Mouse (Mus musculus) neural tube, embryonic 14.5 days (tissue): ENCODE results near the gene Coq6. TPM values are rescaled to one million over a fixed set of nuclear protein-coding genes. Genes with fewer than 3 reads are reported as not detected.

Experiments used
- ATAC-seq: fragments of 200-750 bp; cut with Nextera tagmentation; 2 replicates; pipeline ENCODE4 v1.8.0; 2017; ENCODE audit warnings: low read depth, mild to moderate bottlenecking, moderate TSS enrichment, moderate library complexity
- H3K27ac ChIP-seq: fragments of 300-500 bp; sonication (generic); 2 replicates; pipeline ENCODE4 v1.5.1; 2014; ENCODE audit warnings: low read depth, mild to moderate bottlenecking, control low read depth, low read length, moderate library complexity, mixed read lengths
- H3K27me3 ChIP-seq: fragments of 300-500 bp; sonication (generic); 2 replicates; pipeline ENCODE4 v1.6.1; 2014; ENCODE audit warnings: low read length; ENCODE audit not compliant: control insufficient read depth, insufficient read depth
- H3K36me3 ChIP-seq: fragments of 300-500 bp; sonication (generic); 2 replicates; pipeline ENCODE4 v1.6.1; 2014; ENCODE audit warnings: low read length, mixed read lengths; ENCODE audit not compliant: control insufficient read depth, insufficient read depth
- H3K4me1 ChIP-seq: fragments of 300-500 bp; sonication (generic); 2 replicates; pipeline ENCODE4 v1.6.1; 2014; ENCODE audit warnings: low read length; ENCODE audit not compliant: control insufficient read depth, insufficient read depth
- H3K4me2 ChIP-seq: fragments of 300-500 bp; sonication (generic); 2 replicates; pipeline ENCODE4 v1.6.1; 2014; ENCODE audit warnings: mild to moderate bottlenecking, low read depth, low read length, control low read depth
- H3K4me3 ChIP-seq: fragments of 300-500 bp; sonication (generic); 2 replicates; pipeline ENCODE4 v1.5.1; 2014; ENCODE audit warnings: low read depth, low read length, control low read depth, mixed read lengths
- H3K9ac ChIP-seq: fragments of 300-500 bp; sonication (generic); replicated peaks from 2 replicates; pipeline ENCODE4 v1.6.1; 2014; ENCODE audit warnings: low read depth, mild to moderate bottlenecking, control low read depth, low read length, mixed read lengths
- H3K9me3 ChIP-seq: fragments of 300-500 bp; sonication (generic); 2 replicates; pipeline ENCODE4 v1.6.1; 2016; ENCODE audit warnings: low read length; ENCODE audit not compliant: control insufficient read depth
- WGBS: fragments of 180-500 bp; shearing (Covaris S2); extraction: QIAGEN DNeasy Blood & Tissue Kit; methylation state at CpG from one replicate; pipeline ENCODE4 v1.1.7; 2014; 5-methylcytosine and 5-hydroxymethylcytosine counted together
- polyA plus RNA-seq: library from polyadenylated mRNA; unstranded; fragments of >200 nt; fragmentation: Nextera tagmentation; extraction: Ambion mirVana; gene quantifications from 2 replicates; pipeline ENCODE4 v1.2.1, GENCODE M21; 2014

The Coq6 gene
- polyA plus RNA-seq, 1 experiment from 2014 or later, result 48.4 TPM

DNA sequence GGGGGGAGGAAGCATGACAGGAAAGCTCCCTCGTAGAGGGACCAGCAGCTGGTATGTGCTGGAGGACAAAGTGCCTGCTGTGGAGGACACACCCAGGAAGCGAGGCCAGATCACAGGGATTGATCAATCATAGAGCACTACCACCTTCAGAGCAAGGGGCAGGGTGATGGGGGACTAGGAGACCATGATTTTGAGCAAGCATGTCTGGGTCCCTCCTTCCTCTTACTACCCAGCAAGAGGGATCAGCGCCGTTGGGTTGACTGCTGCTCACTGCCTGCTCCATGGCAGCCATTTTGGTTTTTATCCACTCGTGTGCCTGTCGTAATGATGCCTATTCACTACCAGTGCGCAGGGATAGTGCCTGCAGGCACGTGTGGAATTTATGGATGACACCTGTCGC is 2.8 kb downstream of the Coq6 start:
- Histone ChIP-seq H3K4me2 (no peak overlapping the region), H3K9me3 (no peaks in the 10 kb centered on the region), H3K27ac (no peak overlapping the region), H3K4me1 (peaks cover 12% of the 10 kb centered on the region; the same call in 1 of the 2 replicates), H3K4me3 (no peak overlapping the region), H3K27me3 (no peaks in the 10 kb centered on the region; the same call in 1 of the 2 replicates), H3K36me3 (peaks cover 16% of the 10 kb centered on the region), H3K9ac (no peak overlapping the region)
- 77% methylated on average over 9 of the region's 9 CpGs for WGBS
- ATAC-seq, result no peak

DNA sequence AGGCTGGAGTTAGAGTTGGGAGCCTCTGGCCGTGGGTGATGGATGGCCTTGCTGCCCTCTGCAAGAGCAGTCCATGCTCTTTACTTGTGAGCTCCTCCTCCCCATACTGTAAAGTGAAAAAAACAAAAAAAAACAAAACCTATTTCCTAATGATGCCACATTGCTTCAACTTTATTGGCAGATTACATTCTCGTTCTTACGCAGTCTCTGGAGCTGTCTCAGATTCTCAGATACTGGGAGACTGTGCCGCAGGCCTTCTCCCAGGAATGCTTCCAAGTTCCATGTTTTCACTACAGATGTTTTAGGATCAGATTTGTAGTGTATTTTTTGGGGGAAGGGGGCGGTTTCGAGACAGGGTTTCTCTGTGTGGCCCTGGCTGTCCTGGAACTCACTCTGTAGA is 3.7 kb downstream of the Coq6 start:
- H3K9me3 ChIP-seq, result no peaks in the 10 kb centered on the region
- H3K36me3 ChIP-seq, result peaks cover 19% of the 10 kb centered on the region
- H3K27me3 ChIP-seq, result no peaks in the 10 kb centered on the region; the same call in 1 of the 2 replicates
- WGBS, result 95% methylated on average over 6 of the region's 6 CpGs
- no peak overlapping the region for H3K27ac ChIP-seq
- no peak for ATAC-seq
- no peak overlapping the region for H3K4me2 ChIP-seq
- H3K9ac ChIP-seq, result no peak overlapping the region
- H3K4me1 ChIP-seq, result peaks cover 12% of the 10 kb centered on the region; the same call in 1 of the 2 replicates
- no peak overlapping the region for H3K4me3 ChIP-seq

DNA sequence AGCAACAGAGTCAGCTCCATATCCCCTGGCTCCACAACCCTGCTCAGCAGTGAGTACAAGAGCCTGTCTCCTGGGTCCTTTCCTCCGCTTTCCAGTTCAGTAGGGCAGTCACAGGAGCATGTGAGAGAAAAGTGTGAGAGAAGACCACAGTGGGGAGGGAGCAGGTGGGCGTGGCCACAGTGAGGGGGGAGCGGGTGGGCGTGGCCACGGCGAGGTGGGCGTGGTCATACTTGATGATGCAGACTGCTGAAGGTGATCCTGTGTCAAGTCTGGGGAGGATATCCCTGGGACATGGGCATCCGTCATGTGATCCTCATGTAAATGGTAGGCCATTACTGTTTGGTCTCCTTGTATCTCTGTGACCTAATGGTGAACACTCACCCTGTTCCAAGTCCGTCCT is 5.5 kb downstream of the Coq6 start:
- Histone ChIP-seq H3K9me3 (no peaks in the 10 kb centered on the region), H3K27me3 (no peaks in the 10 kb centered on the region; the same call in 1 of the 2 replicates), H3K27ac (no peak overlapping the region), H3K9ac (no peak overlapping the region), H3K4me2 (no peak overlapping the region), H3K4me3 (no peak overlapping the region), H3K4me1 (peaks cover 9% of the 10 kb centered on the region; the same call in 1 of the 2 replicates), H3K36me3 (peaks cover 37% of the 10 kb centered on the region)
- WGBS, result 71% methylated on average over 9 of the region's 9 CpGs
- ATAC-seq, result no peak

DNA sequence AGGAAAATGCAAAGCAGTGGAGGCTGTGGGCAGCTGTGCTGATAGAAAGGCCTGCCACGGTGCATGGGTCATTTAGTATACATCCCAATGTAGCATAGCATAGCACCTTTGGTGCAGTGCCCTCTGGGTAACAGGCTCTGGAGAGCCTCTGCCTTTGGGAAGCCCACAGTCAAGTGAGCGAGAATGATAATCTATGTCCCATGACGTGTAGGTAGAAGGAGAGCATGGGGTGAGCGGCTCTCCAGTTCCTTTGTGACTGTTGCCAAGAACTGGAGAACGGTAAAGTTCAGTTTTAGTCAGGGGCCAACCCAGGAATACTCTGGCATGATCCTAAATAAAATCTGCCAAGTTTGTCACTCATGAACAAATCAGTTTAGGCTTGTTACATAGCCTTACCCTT is 10.2 kb downstream of the Coq6 start:
- no peak overlapping the region for H3K27ac ChIP-seq
- no peak for ATAC-seq
- no peaks in the 10 kb centered on the region for H3K27me3 ChIP-seq
- H3K9me3 ChIP-seq, result no peaks in the 10 kb centered on the region
- H3K36me3 ChIP-seq, result peaks cover 44% of the 10 kb centered on the region
- WGBS, result 95% methylated on average over 5 of the region's 5 CpGs
- H3K4me3 ChIP-seq, result no peak overlapping the region
- peaks cover 11% of the 10 kb centered on the region; the same call in 1 of the 2 replicates for H3K4me1 ChIP-seq
- H3K4me2 ChIP-seq, result no peak overlapping the region
- H3K9ac ChIP-seq, result no peak overlapping the region

DNA sequence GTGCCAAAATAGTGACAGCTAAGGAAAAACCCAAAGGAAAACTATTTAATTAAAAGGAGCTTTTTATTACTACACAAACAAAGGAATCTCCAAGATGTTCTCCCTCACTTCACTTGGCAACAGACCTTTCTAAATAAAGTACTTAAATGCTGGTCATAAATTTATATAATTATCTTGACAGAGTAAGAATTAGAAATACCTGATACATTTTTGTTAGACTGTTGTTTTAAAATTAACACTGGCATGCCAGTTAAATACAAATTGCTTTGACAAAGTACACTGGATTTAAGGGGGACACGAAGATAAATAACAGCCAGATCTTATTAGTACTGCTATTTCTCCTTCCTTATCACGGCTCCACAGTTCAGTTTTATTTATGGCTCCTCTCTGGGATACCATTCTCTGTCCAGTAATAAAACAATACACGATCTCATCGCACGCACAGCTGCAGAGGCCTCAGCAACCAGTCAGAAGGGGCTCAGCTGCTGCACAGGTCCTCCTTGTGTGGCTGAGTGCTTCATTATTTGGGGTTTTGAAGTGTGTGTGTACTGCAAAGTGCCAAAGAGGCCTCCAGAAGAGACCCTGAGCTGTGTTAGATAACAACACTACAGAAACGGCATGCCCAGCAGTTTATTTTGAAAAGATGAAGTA is 12.5 kb downstream of the Coq6 start:
- H3K9ac ChIP-seq, result no peak overlapping the region
- peak overlapping the region; percentile 13; the same call in 1 of the 2 replicates for H3K27ac ChIP-seq
- H3K36me3 ChIP-seq, result peaks cover 32% of the 10 kb centered on the region
- H3K4me3 ChIP-seq, result no peak overlapping the region
- no peaks in the 10 kb centered on the region for H3K9me3 ChIP-seq
- no peaks in the 10 kb centered on the region for H3K27me3 ChIP-seq
- H3K4me2 ChIP-seq, result no peak overlapping the region
- ATAC-seq, result peak; percentile 69; the same call in 1 of the 2 replicates
- 32% methylated on average over 6 of the region's 6 CpGs for WGBS
- H3K4me1 ChIP-seq, result peaks cover 11% of the 10 kb centered on the region; the same call in 1 of the 2 replicates

DNA sequence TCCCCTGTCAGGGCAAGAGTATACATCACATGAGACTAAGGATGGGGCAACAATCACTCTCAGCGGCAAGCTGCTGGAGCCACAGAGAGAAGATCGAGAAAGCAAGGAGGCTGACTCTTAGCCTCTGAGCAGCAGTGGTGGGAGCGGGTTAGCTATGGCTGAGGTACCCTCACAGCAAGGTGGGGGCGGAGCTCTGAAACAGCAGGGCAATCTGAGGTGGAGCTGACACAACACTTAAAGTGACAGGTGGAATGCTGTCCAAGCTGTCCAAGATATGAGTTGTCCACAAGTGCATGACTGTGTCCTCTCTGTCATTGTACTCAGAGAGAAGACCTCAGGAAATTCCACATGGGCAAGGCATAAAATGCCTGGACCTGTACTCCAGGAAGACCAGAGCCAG is 20.9 kb downstream of the Coq6 start:
- Histone ChIP-seq H3K4me2 (no peak overlapping the region), H3K9me3 (no peaks in the 10 kb centered on the region), H3K9ac (no peak overlapping the region), H3K27ac (no peak overlapping the region), H3K4me1 (no peaks in the 10 kb centered on the region), H3K4me3 (no peak overlapping the region), H3K27me3 (no peaks in the 10 kb centered on the region), H3K36me3 (no peaks in the 10 kb centered on the region; the same call in 1 of the 2 replicates)
- ATAC-seq, result no peak
- WGBS, result 84% methylated on average over 4 of the region's 4 CpGs

DNA sequence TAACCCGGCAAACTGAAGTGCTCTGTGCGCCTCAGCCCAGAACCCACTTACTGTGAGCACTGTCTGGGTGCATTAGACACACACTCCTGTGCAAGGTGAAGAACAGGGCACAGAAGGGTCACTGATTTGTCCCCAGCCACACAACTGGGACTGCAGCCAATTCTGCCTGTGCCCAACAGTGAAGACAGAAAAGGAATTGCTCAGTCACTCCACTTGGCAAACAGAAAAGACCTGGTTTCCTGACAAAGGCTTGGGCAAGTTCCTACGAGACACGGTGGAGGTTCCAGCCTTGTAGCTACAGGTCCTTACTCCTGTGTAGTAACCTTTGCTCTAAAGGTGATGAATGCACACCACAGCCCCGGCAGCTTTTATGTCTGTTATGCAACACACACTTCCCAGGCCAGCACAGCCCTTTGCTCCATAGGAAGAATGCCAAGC is 23.2 kb downstream of the Coq6 start:
- no peaks in the 10 kb centered on the region for H3K9me3 ChIP-seq
- ATAC-seq, result no peak
- no peaks in the 10 kb centered on the region for H3K27me3 ChIP-seq
- H3K36me3 ChIP-seq, result no peaks in the 10 kb centered on the region; the same call in 1 of the 2 replicates
- no peak overlapping the region for H3K27ac ChIP-seq
- 67% methylated on average over 5 of the region's 5 CpGs for WGBS
- no peaks in the 10 kb centered on the region for H3K4me1 ChIP-seq
- H3K9ac ChIP-seq, result no peak overlapping the region
- H3K4me3 ChIP-seq, result no peak overlapping the region
- no peak overlapping the region for H3K4me2 ChIP-seq

DNA sequence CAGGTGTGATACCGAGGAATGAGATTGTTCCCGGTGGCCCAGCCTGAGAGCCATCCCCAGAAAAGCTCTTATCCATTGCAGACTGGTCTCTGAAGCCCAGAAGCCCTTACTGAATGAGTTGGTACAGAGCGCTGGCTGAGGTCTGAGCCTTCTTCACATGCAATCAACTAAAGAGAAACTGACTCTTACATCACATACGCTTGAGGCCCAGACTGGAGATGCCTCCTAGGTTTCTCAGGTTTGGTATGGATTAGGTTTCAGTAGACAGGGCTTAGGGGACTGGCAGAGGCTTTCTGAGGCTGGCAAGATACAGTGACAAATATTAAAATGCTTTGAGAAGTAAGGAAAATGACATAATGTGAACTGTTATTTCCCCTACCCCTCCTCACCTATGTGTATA is 24.0 kb downstream of the Coq6 start:
- no peaks in the 10 kb centered on the region for H3K4me1 ChIP-seq
- no peaks in the 10 kb centered on the region for H3K9me3 ChIP-seq
- H3K36me3 ChIP-seq, result no peaks in the 10 kb centered on the region; the same call in 1 of the 2 replicates
- H3K27me3 ChIP-seq, result no peaks in the 10 kb centered on the region
- no peak overlapping the region for H3K9ac ChIP-seq
- H3K27ac ChIP-seq, result no peak overlapping the region
- ATAC-seq, result no peak
- H3K4me3 ChIP-seq, result no peak overlapping the region
- H3K4me2 ChIP-seq, result no peak overlapping the region
- 94% methylated on average over 4 of the region's 4 CpGs for WGBS

DNA sequence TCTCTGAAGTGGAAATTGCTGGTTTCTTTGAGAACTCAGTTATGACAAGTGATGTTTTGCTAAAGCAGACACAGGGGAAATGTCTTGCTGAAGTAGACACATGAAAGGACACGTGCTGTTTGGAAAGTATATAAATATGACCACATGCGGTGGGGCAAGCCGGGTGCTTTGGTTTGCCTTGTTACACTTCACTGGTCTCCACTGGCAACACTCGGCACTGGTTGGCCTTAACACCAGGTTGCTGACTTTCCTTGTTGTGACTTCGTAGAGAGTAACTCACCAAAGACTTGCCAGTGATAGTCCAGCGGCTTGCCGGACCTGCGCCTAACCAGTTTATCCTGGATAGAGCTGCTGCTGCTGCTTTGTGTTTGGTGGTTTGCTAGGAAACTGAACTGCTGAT is 26.6 kb downstream of the Coq6 start:
- ATAC-seq, result no peak
- Histone ChIP-seq H3K36me3 (no peaks in the 10 kb centered on the region; the same call in 1 of the 2 replicates), H3K27ac (no peak overlapping the region), H3K27me3 (no peaks in the 10 kb centered on the region), H3K4me2 (no peak overlapping the region), H3K4me1 (no peaks in the 10 kb centered on the region), H3K9me3 (no peaks in the 10 kb centered on the region), H3K9ac (no peak overlapping the region), H3K4me3 (no peak overlapping the region)
- WGBS, result 91% methylated on average over 8 of the region's 8 CpGs
